Mouse (Mus musculus) mouse embryonic stem cell (cell line): ENCODE results near the gene Rragd.

Experiments used
- in situ Hi-C, 2 experiments: fragments of 300-500 bp; cut with MboI; formaldehyde crosslinking; loops; 1 replicate in 1 of 2; 3 replicates in 1 of 2; pipeline ENCODE4 v1.14.3; 2019 to 2020; ENCODE audit warnings: low sequenced_read_pairs in 2 of 2, low pct_unique_long_range_greater_than_20kb in 1 of 2, mixed read lengths in 1 of 2; ENCODE audit not compliant: unreplicated experiment in 1 of 2

The Rragd gene

DNA sequence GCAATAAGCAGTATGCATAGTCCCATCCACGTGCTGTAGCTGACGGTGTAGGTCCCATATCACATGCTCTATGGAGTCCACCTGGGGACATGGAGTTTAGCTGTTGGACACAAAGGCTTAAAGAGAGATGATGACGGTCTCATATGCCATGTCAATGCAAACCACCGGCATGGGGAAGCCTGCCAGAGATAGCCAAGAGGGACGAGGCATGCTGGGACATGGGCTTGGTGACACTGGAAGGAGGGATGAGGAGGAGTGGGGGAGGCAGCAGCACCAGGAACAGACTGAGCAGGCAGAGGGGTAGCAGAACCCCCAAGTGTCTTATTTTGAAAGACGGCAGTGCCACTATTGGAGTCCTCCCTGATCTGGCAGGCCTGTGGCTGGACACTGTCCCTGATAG, 85.0 kb downstream of the Rragd start:
- in situ Hi-C loops, result no loop called here

- in situ Hi-C loops, result no loop called here
Measured at GRCm38 (mm10) chr4:33068894-33069293, 86.1 kb downstream of the Rragd start.

- in situ Hi-C loops, result no loop called here
Measured at GRCm38 (mm10) chr4:33070326-33070725, 87.5 kb downstream of the Rragd start.

- in situ Hi-C loops, result no loop called here
Measured at GRCm38 (mm10) chr4:33071337-33071736, 88.5 kb downstream of the Rragd start.
